Mouse (Mus musculus) stomach, postnatal 0 days (tissue): ENCODE measurements at regions not wholly inside any gene's neighbourhood (a gene's known extent, or its start where the extent isn't known, plus 50 kb on each side); places are given as distances from the start of the nearest gene placed in this dataset.

Experiments
- CTCF ChIP-seq: IDR thresholded peaks from 2 replicates; pipeline ENCODE4 v1.5.1; 2016; ENCODE audit warnings: antibody characterized with exemption, low read depth, mild to moderate bottlenecking, moderate library complexity
- EP300 ChIP-seq: optimal IDR thresholded peaks from 2 replicates; pipeline ENCODE3; 2016; ENCODE audit warnings: antibody characterized with exemption

- no peak for TF ChIP-seq CTCF
- TF ChIP-seq EP300, result no peak
Observed at GRCm38 (mm10) chr2:72849441-72850192, 130.6 kb downstream of the Sp3 start.
